Mouse (Mus musculus): Measurements from ENCODE around the gene Tmem256.

Gene Tmem256

GRCm38 (mm10) chr11:69886907-69887635 is 48.8 kb downstream of the Tmem256 start:
- DNase-seq, result peak; percentile 54
